Mouse (Mus musculus) liver, embryonic 16.5 days (tissue): ENCODE results near the gene Zfp626. TPM values are rescaled to one million over a fixed set of nuclear protein-coding genes. Genes with fewer than 3 reads are reported as not detected.
"Not testable (repeated sequence)": the region's sequence is repeated elsewhere in the genome, so short reads cannot be mapped to it uniquely, and the experiment has no call there.

Source experiments
- ATAC-seq: fragments of 200-750 bp; cut with Nextera tagmentation; 2 replicates; pipeline ENCODE4 v1.8.0; 2017; ENCODE audit warnings: low read depth, mild to moderate bottlenecking, moderate number of reproducible peaks, moderate library complexity
- H3K27ac ChIP-seq: fragments of 300-500 bp; sonication (generic); 2 replicates; pipeline ENCODE4 v1.5.1; 2014; ENCODE audit warnings: mild to moderate bottlenecking, low read length
- H3K27me3 ChIP-seq: fragments of 300-500 bp; sonication (generic); 2 replicates; pipeline ENCODE4 v1.6.1; 2014; ENCODE audit warnings: low read depth, low read length, mixed read lengths; ENCODE audit not compliant: control insufficient read depth, insufficient read depth
- H3K36me3 ChIP-seq: fragments of 300-500 bp; sonication (generic); 2 replicates; pipeline ENCODE4 v1.6.1; 2014; ENCODE audit warnings: mild to moderate bottlenecking; ENCODE audit not compliant: control insufficient read depth, insufficient read depth
- H3K4me1 ChIP-seq: fragments of 300-500 bp; sonication (generic); 2 replicates; pipeline ENCODE4 v1.6.1; 2014; ENCODE audit warnings: low read depth, low read length, mixed read lengths; ENCODE audit not compliant: control insufficient read depth
- H3K4me2 ChIP-seq: fragments of 300-500 bp; sonication (generic); 2 replicates; pipeline ENCODE4 v1.6.1; 2014; ENCODE audit warnings: low read depth, low read length, mixed read lengths
- H3K4me3 ChIP-seq: fragments of 300-500 bp; sonication (generic); 2 replicates; pipeline ENCODE4 v1.5.1; 2014; ENCODE audit warnings: low read depth, mild to moderate bottlenecking, low read length
- H3K9ac ChIP-seq: fragments of 300-500 bp; sonication (generic); 2 replicates; pipeline ENCODE4 v1.6.1; 2014; ENCODE audit warnings: low read depth, low read length
- H3K9me3 ChIP-seq: fragments of 300-500 bp; sonication (generic); replicated peaks from 2 replicates; pipeline ENCODE4 v1.6.1; 2016; ENCODE audit warnings: low read length; ENCODE audit not compliant: control insufficient read depth
- WGBS: fragments of 180-500 bp; shearing (Covaris S2); extraction: QIAGEN DNeasy Blood & Tissue Kit; methylation state at CpG from one replicate; pipeline ENCODE4 v1.1.7; 2014; ENCODE audit not compliant: insufficient replicate concordance; 5-methylcytosine and 5-hydroxymethylcytosine counted together
- polyA plus RNA-seq: library from polyadenylated mRNA; unstranded; fragments of >200 nt; fragmentation: Nextera tagmentation; extraction: Ambion mirVana; gene quantifications from 2 replicates; pipeline ENCODE4 v1.2.1, GENCODE M21; 2015

Gene Zfp626
- 0.55 and 0.58 TPM in 2 replicates for polyA plus RNA-seq

DNA sequence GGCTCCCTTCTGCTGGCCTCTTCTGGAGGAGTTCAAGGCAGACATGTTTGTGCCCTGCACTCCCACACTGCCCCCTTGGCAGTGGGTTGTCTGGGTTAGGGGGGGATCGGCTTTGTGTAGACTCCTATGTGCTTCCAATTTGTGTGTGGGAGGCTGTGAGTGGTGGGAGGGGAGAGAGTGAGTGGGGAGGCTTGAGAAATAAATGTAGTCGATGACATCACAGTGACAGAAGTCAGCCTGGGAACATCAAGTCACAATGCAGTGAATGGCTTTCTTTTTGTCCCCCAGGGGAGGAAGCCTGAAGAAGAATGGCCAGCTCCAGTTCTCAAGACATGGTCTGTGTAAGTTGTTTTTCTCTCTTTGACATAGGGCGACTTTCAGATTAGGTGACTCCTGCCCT is at the start of gene Zfp626:
Gene Zfp626 (plus strand): TSS at position 301 of the 400 bp plus-strand sequence.
- not testable (repeated sequence) for H3K36me3 ChIP-seq, H3K4me2 ChIP-seq, H3K27me3 ChIP-seq, H3K9ac ChIP-seq, H3K4me1 ChIP-seq, ATAC-seq, H3K4me3 ChIP-seq, H3K9me3 ChIP-seq, H3K27ac ChIP-seq
- WGBS, result 57% methylated on average over 3 of the region's 3 CpGs

DNA sequence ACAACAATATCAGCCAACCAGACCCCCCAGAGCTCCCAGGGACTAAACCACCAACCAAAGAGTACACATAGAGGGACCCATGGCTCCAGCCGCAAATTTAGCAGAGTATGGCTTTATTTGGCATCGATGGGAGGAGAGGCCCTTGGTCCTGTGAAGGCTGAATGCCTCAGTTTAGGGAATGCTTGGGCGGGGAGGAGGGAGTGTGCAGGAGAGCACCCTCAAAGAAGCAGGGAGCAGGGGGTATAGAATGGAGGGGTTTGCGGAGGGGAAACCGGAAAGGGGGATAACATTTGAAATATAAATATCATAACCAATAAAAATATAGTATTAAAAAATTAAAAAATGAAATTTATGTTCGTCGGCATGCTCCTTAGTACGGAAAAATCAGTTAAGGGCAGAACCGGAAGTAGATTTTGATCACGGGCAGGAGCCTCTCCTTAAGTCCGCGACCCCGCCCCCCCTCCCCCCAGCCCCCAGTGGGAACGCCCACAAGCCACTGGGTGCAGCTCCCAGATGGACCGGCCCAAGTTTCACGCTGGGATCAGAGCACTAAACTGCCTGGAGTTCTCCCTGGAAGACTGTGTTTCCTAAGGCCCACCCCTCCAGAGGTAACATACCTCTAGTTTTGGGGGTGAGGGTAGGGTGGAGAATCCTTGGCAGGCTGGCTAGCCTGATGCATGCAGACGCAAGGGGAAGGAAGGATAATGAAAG is 41.7 kb upstream of the Zfp626 start:
- no peak for ATAC-seq
- WGBS, result 11% methylated on average over 17 of the region's 17 CpGs

DNA sequence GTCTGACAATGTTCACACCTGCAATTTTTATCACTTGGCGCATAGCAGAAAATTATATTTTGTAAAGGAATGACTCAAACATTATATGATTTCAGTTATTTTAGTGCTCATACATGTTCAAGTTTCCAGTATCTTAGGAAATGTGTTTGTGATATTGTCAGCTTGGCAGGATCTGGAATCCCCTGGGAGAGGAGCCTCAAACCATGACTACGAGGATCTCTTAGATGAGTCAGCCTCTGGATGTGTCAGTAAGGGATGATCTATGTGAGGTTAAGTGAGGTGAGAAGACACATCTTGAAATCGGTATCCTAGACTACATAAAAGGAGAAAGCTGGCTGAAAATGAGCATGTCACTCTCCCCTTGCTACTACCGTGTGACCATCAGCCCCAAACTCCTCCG is 17.7 kb upstream of the Zfp626 start:
- Histone ChIP-seq H3K27ac (no peak overlapping the region), H3K4me3 (no peak overlapping the region), H3K36me3 (no peaks in the 10 kb centered on the region), H3K27me3 (no peaks in the 10 kb centered on the region), H3K4me1 (no peaks in the 10 kb centered on the region), H3K9me3 (no peaks in the 10 kb centered on the region; the same call in 1 of the 2 replicates), H3K4me2 (no peak overlapping the region), H3K9ac (no peak overlapping the region)
- no peak for ATAC-seq
- 63% methylated on average over 5 of the region's 5 CpGs for WGBS

More for the DNA sequence above, 41.7 kb upstream of the Zfp626 start:
- Histone ChIP-seq H3K4me2 (0 out of 2 replicates have a peak overlapping the region, but pooled peaks have one; percentile 21), H3K36me3 (no peaks in the 10 kb centered on the region), H3K4me3 (0 out of 2 replicates have a peak overlapping the region, but pooled peaks have one; percentile 8), H3K9me3 (no peaks in the 10 kb centered on the region), H3K4me1 (no peaks in the 10 kb centered on the region), H3K9ac (no peak overlapping the region), H3K27ac (no peak overlapping the region), H3K27me3 (no peaks in the 10 kb centered on the region)

DNA sequence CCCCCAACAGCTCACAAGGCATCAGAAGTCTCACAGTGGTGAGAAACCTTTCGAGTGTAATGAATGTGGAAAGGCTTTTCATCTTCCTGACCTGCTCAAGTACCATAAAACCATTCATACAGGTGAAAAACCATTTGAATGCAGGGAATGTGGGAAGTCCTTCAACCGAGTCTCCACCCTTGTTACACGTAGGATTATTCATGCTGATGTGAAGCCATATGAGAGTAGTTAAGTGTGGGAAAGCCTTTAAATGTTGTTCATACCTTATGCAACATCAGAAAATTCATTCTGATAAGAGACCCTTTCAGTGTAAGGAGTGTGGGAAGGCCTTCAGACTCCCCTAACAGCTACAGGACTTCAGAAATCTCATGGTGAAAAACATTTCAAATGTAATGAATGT is 13.1 kb upstream of the Zfp626 start:
- H3K27me3 ChIP-seq, H3K36me3 ChIP-seq, H3K27ac ChIP-seq, H3K4me3 ChIP-seq, H3K9ac ChIP-seq, ATAC-seq, H3K4me1 ChIP-seq, H3K4me2 ChIP-seq, H3K9me3 ChIP-seq: not testable (repeated sequence)
- WGBS, result 45% methylated on average over 2 of the region's 3 CpGs

DNA sequence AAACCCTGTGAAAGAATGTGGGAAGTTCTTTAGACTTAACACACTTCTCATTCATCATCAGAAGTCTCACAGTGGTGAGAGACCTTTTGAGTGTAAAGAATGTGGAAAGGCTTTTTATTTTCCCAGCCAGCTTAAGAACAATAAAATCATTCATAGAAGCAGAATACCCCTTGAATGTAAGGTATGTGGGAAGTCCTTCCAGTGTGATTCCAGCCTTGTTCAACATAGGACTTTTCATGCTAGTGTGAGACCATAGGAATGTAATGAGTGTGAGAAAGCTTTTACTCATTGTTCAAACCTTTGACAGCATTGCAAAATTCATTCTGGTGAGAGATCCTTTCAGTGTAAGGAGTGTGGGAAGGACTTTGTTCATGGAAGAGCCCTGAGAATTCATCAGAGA is 12.4 kb upstream of the Zfp626 start:
- H3K27ac ChIP-seq, result no peak overlapping the region
- no peak overlapping the region for H3K4me3 ChIP-seq
- no peaks in the 10 kb centered on the region for H3K36me3 ChIP-seq
- H3K4me2 ChIP-seq, result no peak overlapping the region
- no peaks in the 10 kb centered on the region for H3K4me1 ChIP-seq
- H3K27me3 ChIP-seq, result no peaks in the 10 kb centered on the region
- no peaks in the 10 kb centered on the region; the same call in none of the 2 replicates for H3K9me3 ChIP-seq
- H3K9ac ChIP-seq, result no peak overlapping the region
- no peak for ATAC-seq

DNA sequence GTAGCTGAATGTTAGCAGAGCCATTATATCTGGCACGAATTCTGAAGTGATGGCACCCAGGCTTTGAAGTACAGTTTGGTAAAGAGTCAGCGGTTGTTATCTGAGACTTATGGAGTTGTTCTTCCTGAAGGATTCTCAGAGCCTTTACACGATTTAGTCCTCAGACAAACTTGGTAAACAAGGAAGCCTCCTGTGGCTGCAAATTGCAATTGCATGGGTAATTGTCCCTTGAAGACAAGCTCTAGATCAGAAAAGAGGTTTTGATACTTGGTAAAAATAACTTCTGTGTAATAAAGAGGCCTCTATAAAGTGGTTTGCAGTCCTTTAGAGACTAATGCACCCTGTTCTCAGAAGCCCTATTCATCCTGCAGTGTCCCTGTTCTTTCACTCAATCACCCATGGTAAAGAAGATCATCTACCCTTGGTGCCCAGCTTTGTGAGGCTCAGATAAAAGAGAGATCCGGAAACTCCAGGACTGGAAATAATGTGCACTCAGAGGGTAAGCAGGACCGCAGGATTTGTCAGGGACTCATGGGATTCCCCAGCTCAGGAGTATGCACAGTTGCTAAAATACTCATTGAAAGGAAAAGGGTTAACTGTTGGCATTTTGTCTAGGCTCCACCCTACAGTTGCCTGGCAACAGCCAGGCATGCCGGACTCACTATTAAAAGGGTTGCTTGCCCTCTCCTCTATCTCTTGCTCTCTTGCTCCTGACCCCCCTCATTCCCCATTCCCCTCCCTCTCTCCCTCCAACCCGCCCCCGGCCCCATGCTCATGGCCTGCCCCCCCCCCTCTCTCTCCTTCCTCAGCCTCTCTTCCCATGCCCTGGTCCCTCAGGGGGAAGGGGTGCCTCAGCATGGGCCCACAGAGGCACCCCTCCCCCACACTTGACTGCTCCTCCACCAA is 8.8 kb upstream of the Zfp626 start:
- WGBS, result 31% methylated on average over 8 of the region's 8 CpGs
- H3K4me2 ChIP-seq, result no peak overlapping the region
- H3K27ac ChIP-seq, result no peak overlapping the region
- no peaks in the 10 kb centered on the region for H3K36me3 ChIP-seq
- no peaks in the 10 kb centered on the region for H3K4me1 ChIP-seq
- no peak overlapping the region for H3K4me3 ChIP-seq
- H3K27me3 ChIP-seq, result no peaks in the 10 kb centered on the region
- no peak overlapping the region for H3K9ac ChIP-seq
- no peak for ATAC-seq
- no peaks in the 10 kb centered on the region; the same call in none of the 2 replicates for H3K9me3 ChIP-seq

DNA sequence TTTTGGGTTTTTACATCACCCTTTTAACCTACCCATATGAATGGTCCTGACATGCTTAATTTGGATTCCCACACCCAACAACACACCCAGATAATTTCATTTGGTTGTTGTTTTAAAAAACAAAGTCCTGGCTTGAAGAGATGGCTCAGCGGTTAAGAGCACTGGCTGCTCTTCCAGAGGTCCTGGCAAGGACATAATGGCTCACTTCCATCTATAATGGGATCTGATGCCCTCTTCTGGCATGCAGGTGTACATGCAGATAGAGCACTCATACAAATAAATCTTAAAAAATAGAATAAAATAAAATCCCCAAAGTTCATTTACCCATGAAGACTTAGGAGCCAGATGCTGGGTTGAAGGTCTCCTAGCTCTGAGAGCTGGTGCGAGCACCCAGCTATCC is 5.9 kb upstream of the Zfp626 start:
- 49% methylated on average over 2 of the region's 2 CpGs for WGBS
- no peaks in the 10 kb centered on the region for H3K36me3 ChIP-seq
- ATAC-seq, result no peak
- no peaks in the 10 kb centered on the region; the same call in none of the 2 replicates for H3K4me1 ChIP-seq
- no peak overlapping the region for H3K9ac ChIP-seq
- H3K4me3 ChIP-seq, result no peak overlapping the region
- no peaks in the 10 kb centered on the region for H3K27me3 ChIP-seq
- H3K9me3 ChIP-seq, result no peaks in the 10 kb centered on the region; the same call in none of the 2 replicates
- no peak overlapping the region for H3K27ac ChIP-seq
- no peak overlapping the region for H3K4me2 ChIP-seq

DNA sequence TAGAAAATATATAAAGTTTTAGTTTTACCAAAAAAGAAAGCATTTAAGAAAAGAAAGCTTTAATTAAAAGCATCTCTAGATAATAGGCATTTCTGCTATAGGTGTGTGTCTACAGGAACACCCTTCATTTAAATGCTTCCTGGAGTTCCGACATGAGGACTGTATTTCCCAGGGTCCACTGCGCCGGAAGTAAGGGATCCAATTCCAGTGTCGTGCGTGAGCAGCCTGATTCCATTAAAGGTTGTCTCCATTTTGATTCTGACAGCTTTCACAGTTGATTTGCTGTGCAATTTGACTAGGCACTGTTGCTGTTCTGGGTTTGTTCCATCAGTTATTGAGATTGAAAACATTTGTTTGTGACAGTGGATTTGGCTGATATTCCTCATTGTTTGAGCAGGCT is 4.0 kb upstream of the Zfp626 start:
- H3K27ac ChIP-seq, result no peak overlapping the region
- no peak overlapping the region for H3K4me2 ChIP-seq
- no peak for ATAC-seq
- H3K9ac ChIP-seq, result no peak overlapping the region
- H3K4me3 ChIP-seq, result no peak overlapping the region
- no peaks in the 10 kb centered on the region for H3K36me3 ChIP-seq
- no peaks in the 10 kb centered on the region for H3K27me3 ChIP-seq
- 78% methylated on average over 5 of the region's 5 CpGs for WGBS
- no peaks in the 10 kb centered on the region; the same call in none of the 2 replicates for H3K4me1 ChIP-seq
- no peaks in the 10 kb centered on the region for H3K9me3 ChIP-seq
